Mouse (Mus musculus): ENCODE measurements around the gene Pign. TPM values are rescaled to one million over a fixed set of nuclear protein-coding genes. Genes with fewer than 3 reads are reported as not detected.

The Pign gene
- polyA plus RNA-seq, 1 experiment from 2014 or later: 7.5 TPM

GRCm38 (mm10) chr1:105660015-105660414 lies 3.5 kb downstream of the Pign start:
- Histone ChIP-seq H3K9me3 (no peaks in the 10 kb centered on the region), H3K27ac (replicated peaks) (no peak overlapping the region), H3K9ac (no peak overlapping the region), H3K4me2 (no peak overlapping the region), H3K4me1 (replicated peaks) (peaks cover 16% of the 10 kb centered on the region), H3K4me3 (no peak overlapping the region), H3K27me3 (no peaks in the 10 kb centered on the region), H3K36me3 (0 out of 2 replicates have a peak, but pooled peaks cover 8% of the 10 kb centered on the region)
- WGBS: 22% methylated on average over 3 of the region's 3 CpGs
- ATAC-seq (ENCODE audit: low FRiP score, low read depth): no peak

- Histone ChIP-seq H3K9me3 (no peaks in the 10 kb centered on the region), H3K36me3 (peaks cover 15% of the 10 kb centered on the region; the same call in 1 of the 2 replicates), H3K4me2 (no peak overlapping the region), H3K27ac (replicated peaks) (no peak overlapping the region), H3K9ac (no peak overlapping the region), H3K4me1 (replicated peaks) (no peaks in the 10 kb centered on the region), H3K27me3 (no peaks in the 10 kb centered on the region), H3K4me3 (no peak overlapping the region)
- 98% methylated on average over 1 of the region's 1 CpGs for WGBS
- ATAC-seq (ENCODE audit: low FRiP score, low read depth): no peak
These were observed 9.5 kb downstream of the Pign start for GRCm38 (mm10) chr1:105653981-105654380.

- H3K4me1 ChIP-seq (replicated peaks): no peaks in the 10 kb centered on the region
- H3K9ac ChIP-seq: no peak overlapping the region
- H3K36me3 ChIP-seq: peaks cover 18% of the 10 kb centered on the region
- no peak overlapping the region for H3K4me2 ChIP-seq
- H3K27me3 ChIP-seq: no peaks in the 10 kb centered on the region
- 93% methylated on average over 1 of the region's 1 CpGs for WGBS
- no peak for ATAC-seq (ENCODE audit: low FRiP score, low read depth)
- H3K4me3 ChIP-seq: no peak overlapping the region
- H3K27ac ChIP-seq (replicated peaks): no peak overlapping the region
- H3K9me3 ChIP-seq: no peaks in the 10 kb centered on the region
These were observed 12.8 kb downstream of the Pign start for GRCm38 (mm10) chr1:105650650-105651049.

GRCm38 (mm10) chr1:105644093-105644492 lies 19.4 kb downstream of the Pign start:
- Histone ChIP-seq H3K36me3 (peaks cover 11% of the 10 kb centered on the region), H3K4me2 (no peak overlapping the region), H3K9ac (no peak overlapping the region), H3K27ac (replicated peaks) (no peak overlapping the region), H3K27me3 (no peaks in the 10 kb centered on the region), H3K4me1 (replicated peaks) (no peaks in the 10 kb centered on the region), H3K4me3 (no peak overlapping the region), H3K9me3 (no peaks in the 10 kb centered on the region)
- 94% methylated on average over 3 of the region's 3 CpGs for WGBS
- ATAC-seq (ENCODE audit: low FRiP score, low read depth): no peak

- Histone ChIP-seq H3K27ac (replicated peaks) (no peak overlapping the region), H3K9ac (no peak overlapping the region), H3K4me1 (replicated peaks) (no peaks in the 10 kb centered on the region), H3K36me3 (no peaks in the 10 kb centered on the region), H3K9me3 (no peaks in the 10 kb centered on the region), H3K27me3 (no peaks in the 10 kb centered on the region), H3K4me2 (no peak overlapping the region), H3K4me3 (no peak overlapping the region)
- WGBS: 44% methylated on average over 3 of the region's 3 CpGs
- ATAC-seq (ENCODE audit: low FRiP score, low read depth): peak; percentile 54; the same call in 1 of the 2 replicates
These were observed 33.0 kb downstream of the Pign start for GRCm38 (mm10) chr1:105630481-105630880.

- Histone ChIP-seq H3K4me1 (replicated peaks) (no peaks in the 10 kb centered on the region), H3K9ac (no peak overlapping the region), H3K9me3 (no peaks in the 10 kb centered on the region), H3K27ac (replicated peaks) (no peak overlapping the region), H3K4me2 (no peak overlapping the region), H3K36me3 (no peaks in the 10 kb centered on the region), H3K4me3 (no peak overlapping the region), H3K27me3 (no peaks in the 10 kb centered on the region)
- ATAC-seq (ENCODE audit: low FRiP score, low read depth): no peak
- 42% methylated on average over 2 of the region's 2 CpGs for WGBS
These were observed 73.8 kb downstream of the Pign start for GRCm38 (mm10) chr1:105589673-105590072.

- no peak for ATAC-seq (ENCODE audit: low FRiP score, low read depth)
- Histone ChIP-seq H3K27ac (replicated peaks) (no peak overlapping the region), H3K27me3 (no peaks in the 10 kb centered on the region), H3K9me3 (no peaks in the 10 kb centered on the region), H3K4me3 (no peak overlapping the region), H3K4me1 (replicated peaks) (no peaks in the 10 kb centered on the region), H3K36me3 (no peaks in the 10 kb centered on the region), H3K9ac (no peak overlapping the region), H3K4me2 (no peak overlapping the region)
- 87% methylated on average over 5 of the region's 5 CpGs for WGBS
These were observed 74.8 kb downstream of the Pign start for GRCm38 (mm10) chr1:105588697-105589096.

GRCm38 (mm10) chr1:105582800-105583199 lies 80.7 kb downstream of the Pign start:
- Histone ChIP-seq H3K4me1 (replicated peaks) (no peaks in the 10 kb centered on the region), H3K4me3 (no peak overlapping the region), H3K9ac (no peak overlapping the region), H3K36me3 (peaks cover 6% of the 10 kb centered on the region; the same call in 1 of the 2 replicates), H3K4me2 (no peak overlapping the region), H3K27me3 (no peaks in the 10 kb centered on the region), H3K27ac (replicated peaks) (no peak overlapping the region), H3K9me3 (no peaks in the 10 kb centered on the region)
- ATAC-seq (ENCODE audit: low FRiP score, low read depth): no peak
- 93% methylated on average over 1 of the region's 1 CpGs for WGBS

- H3K4me2 ChIP-seq: no peak overlapping the region
- no peak for ATAC-seq (ENCODE audit: low FRiP score, low read depth)
- H3K36me3 ChIP-seq: peaks cover 6% of the 10 kb centered on the region; the same call in 1 of the 2 replicates
- no peaks in the 10 kb centered on the region for H3K9me3 ChIP-seq
- 96% methylated on average over 2 of the region's 2 CpGs for WGBS
- no peaks in the 10 kb centered on the region for H3K4me1 ChIP-seq (replicated peaks)
- H3K4me3 ChIP-seq: no peak overlapping the region
- H3K27ac ChIP-seq (replicated peaks): no peak overlapping the region
- no peaks in the 10 kb centered on the region for H3K27me3 ChIP-seq
- no peak overlapping the region for H3K9ac ChIP-seq
These were observed 82.6 kb downstream of the Pign start for GRCm38 (mm10) chr1:105580909-105581308.

GRCm38 (mm10) chr1:105566051-105566450 lies 97.4 kb downstream of the Pign start:
- Histone ChIP-seq H3K9ac (no peak overlapping the region), H3K4me2 (no peak overlapping the region), H3K36me3 (peaks cover 16% of the 10 kb centered on the region; the same call in 1 of the 2 replicates), H3K4me1 (replicated peaks) (no peaks in the 10 kb centered on the region), H3K9me3 (no peaks in the 10 kb centered on the region), H3K27me3 (no peaks in the 10 kb centered on the region), H3K27ac (replicated peaks) (no peak overlapping the region), H3K4me3 (no peak overlapping the region)
- WGBS: 93% methylated on average over 3 of the region's 3 CpGs
- ATAC-seq (ENCODE audit: low FRiP score, low read depth): no peak

GRCm38 (mm10) chr1:105564289-105564688 lies 99.2 kb downstream of the Pign start:
- WGBS: 95% methylated on average over 1 of the region's 1 CpGs
- no peak overlapping the region for H3K4me3 ChIP-seq
- H3K4me2 ChIP-seq: no peak overlapping the region
- H3K9ac ChIP-seq: no peak overlapping the region
- no peak overlapping the region for H3K27ac ChIP-seq (replicated peaks)
- ATAC-seq (ENCODE audit: low FRiP score, low read depth): no peak
- H3K36me3 ChIP-seq: peaks cover 16% of the 10 kb centered on the region; the same call in 1 of the 2 replicates
- H3K9me3 ChIP-seq: no peaks in the 10 kb centered on the region
- H3K27me3 ChIP-seq: no peaks in the 10 kb centered on the region
- H3K4me1 ChIP-seq (replicated peaks): no peaks in the 10 kb centered on the region

GRCm38 (mm10) chr1:105563821-105564220 lies 99.7 kb downstream of the Pign start:
- WGBS: 96% methylated on average over 2 of the region's 2 CpGs

GRCm38 (mm10) chr1:105556078-105556477 lies 107.4 kb downstream of the Pign start:
- Histone ChIP-seq H3K27me3 (no peaks in the 10 kb centered on the region), H3K4me2 (no peak overlapping the region), H3K9ac (no peak overlapping the region), H3K4me1 (replicated peaks) (no peaks in the 10 kb centered on the region), H3K27ac (replicated peaks) (no peak overlapping the region), H3K36me3 (no peaks in the 10 kb centered on the region), H3K9me3 (no peaks in the 10 kb centered on the region), H3K4me3 (no peak overlapping the region)
- no peak for ATAC-seq (ENCODE audit: low FRiP score, low read depth)

More at GRCm38 (mm10) chr1:105563821-105564220, 99.7 kb downstream of the Pign start:
- Histone ChIP-seq H3K27ac (replicated peaks) (no peak overlapping the region), H3K9ac (no peak overlapping the region), H3K4me1 (replicated peaks) (no peaks in the 10 kb centered on the region), H3K4me3 (no peak overlapping the region), H3K9me3 (no peaks in the 10 kb centered on the region), H3K4me2 (no peak overlapping the region), H3K27me3 (no peaks in the 10 kb centered on the region), H3K36me3 (peaks cover 16% of the 10 kb centered on the region; the same call in 1 of the 2 replicates)
- no peak for ATAC-seq (ENCODE audit: low FRiP score, low read depth)
